Mouse (Mus musculus) hindbrain, postnatal 0 days (tissue): ENCODE measurements around the gene 1700067K01Rik. TPM values are rescaled to one million over a fixed set of nuclear protein-coding genes. Genes with fewer than 3 reads are reported as not detected.
"Not testable (repeated sequence)": the region's sequence is repeated elsewhere in the genome, so short reads cannot be mapped to it uniquely, and the experiment has no call there.

Experiments used
- ATAC-seq: fragments of 200-750 bp; cut with Nextera tagmentation; 2 replicates; pipeline ENCODE4 v1.8.0; 2017; ENCODE audit warnings: mild to moderate bottlenecking, moderate TSS enrichment, moderate library complexity
- DNase-seq: peaks from one replicate; pipeline ENCODE4 v3.0.0-alpha.2; 2015; ENCODE audit warnings: low spot score
- H3K27ac ChIP-seq: fragments of 300-500 bp; sonication (generic); 2 replicates; pipeline ENCODE4 v1.5.1; 2014; ENCODE audit warnings: mild to moderate bottlenecking
- H3K27me3 ChIP-seq: fragments of 300-500 bp; sonication (generic); 2 replicates; pipeline ENCODE4 v1.6.1; 2014; ENCODE audit warnings: low read length, mixed read lengths; ENCODE audit not compliant: insufficient read depth
- H3K36me3 ChIP-seq: fragments of 300-500 bp; sonication (generic); 2 replicates; pipeline ENCODE4 v1.6.1; 2014; ENCODE audit warnings: low read length, mixed read lengths; ENCODE audit not compliant: insufficient read depth
- H3K4me1 ChIP-seq: fragments of 300-500 bp; sonication (generic); 2 replicates; pipeline ENCODE4 v1.6.1; 2014; ENCODE audit warnings: antibody characterized with exemption, low read length, mixed read lengths; ENCODE audit not compliant: insufficient read depth
- H3K4me2 ChIP-seq: fragments of 300-500 bp; sonication (generic); 2 replicates; pipeline ENCODE4 v1.6.1; 2014; ENCODE audit warnings: low read depth, mild to moderate bottlenecking, low read length, moderate library complexity, mixed read lengths
- H3K4me3 ChIP-seq: fragments of 300-500 bp; sonication (generic); 2 replicates; pipeline ENCODE4 v1.5.1; 2014; ENCODE audit warnings: low read length
- H3K9ac ChIP-seq: fragments of 300-500 bp; sonication (generic); replicated peaks from 2 replicates; pipeline ENCODE4 v1.6.1; 2014; ENCODE audit warnings: mild to moderate bottlenecking, low read length, moderate library complexity, mixed read lengths
- H3K9me3 ChIP-seq: fragments of 300-500 bp; sonication (generic); 2 replicates; pipeline ENCODE4 v1.6.1; 2016; ENCODE audit warnings: low read length, mixed read lengths
- CTCF ChIP-seq: IDR thresholded peaks from 2 replicates; pipeline ENCODE4 v1.5.1; 2016; ENCODE audit warnings: antibody characterized with exemption, control low read depth, low read depth
- WGBS: fragments of 180-500 bp; shearing (Covaris S2); extraction: QIAGEN DNeasy Blood & Tissue Kit; methylation state at CpG from one replicate; pipeline ENCODE4 v1.1.7; 2014; 5-methylcytosine and 5-hydroxymethylcytosine counted together
- polyA plus RNA-seq: library from polyadenylated mRNA; unstranded; fragments of >200 nt; fragmentation: Nextera tagmentation; extraction: Ambion mirVana; gene quantifications from 2 replicates; pipeline ENCODE4 v1.2.1, GENCODE M21; 2015
- total RNA-seq: library from RNA; depleted of rRNA; stranded (reverse); fragments of >200 nt; gene quantifications from 2 replicates; pipeline ENCODE4 v1.2.3, GENCODE M21; 2014

1700067K01Rik gene
- total and polyA plus RNA-seq, 2 experiments from 2014 or later, result 0.51 TPM; not detected in 1

GRCm38 (mm10) chr8:84002957-84003611, 1.8 kb downstream of the 1700067K01Rik start:
- no peak for ATAC-seq
- 0 out of 2 replicates have a peak, but pooled peaks cover 7% of the 10 kb centered on the region for H3K4me1 ChIP-seq
- no peak overlapping the region for H3K4me3 ChIP-seq
- TF ChIP-seq CTCF, result no peak
- H3K9ac ChIP-seq, result no peak overlapping the region
- WGBS, result 53% methylated on average over 12 of the region's 12 CpGs
- H3K27ac ChIP-seq, result no peak overlapping the region
- H3K27me3 ChIP-seq, result no peaks in the 10 kb centered on the region
- no peak overlapping the region for H3K4me2 ChIP-seq
- H3K36me3 ChIP-seq, result peaks cover 4% of the 10 kb centered on the region; the same call in 1 of the 2 replicates
- DNase-seq, result no peak
- no peaks in the 10 kb centered on the region for H3K9me3 ChIP-seq

GRCm38 (mm10) chr8:84003612-84004246, 2.4 kb downstream of the 1700067K01Rik start:
- DNase-seq (no peak), ATAC-seq (no peak)
- H3K27me3 ChIP-seq, result no peaks in the 10 kb centered on the region
- peak overlapping the region; percentile 61; the same call in 1 of the 2 replicates for H3K9ac ChIP-seq
- no peak for TF ChIP-seq CTCF
- H3K36me3 ChIP-seq, result peaks cover 4% of the 10 kb centered on the region; the same call in 1 of the 2 replicates
- H3K4me3 ChIP-seq, result peak overlapping the region; percentile 54
- 0 out of 2 replicates have a peak, but pooled peaks cover 7% of the 10 kb centered on the region for H3K4me1 ChIP-seq
- H3K9me3 ChIP-seq, result no peaks in the 10 kb centered on the region
- 77% methylated on average over 6 of the region's 6 CpGs for WGBS
- H3K27ac ChIP-seq, result no peak overlapping the region
- peak overlapping the region; percentile 93 for H3K4me2 ChIP-seq

- H3K9me3 ChIP-seq, result no peaks in the 10 kb centered on the region
- ATAC-seq (peak; percentile 89), DNase-seq (peak; percentile 96)
- 1% methylated on average over 30 of the region's 30 CpGs for WGBS
- 0 out of 2 replicates have a peak, but pooled peaks cover 3% of the 10 kb centered on the region for H3K4me1 ChIP-seq
- peak overlapping the region; percentile 61 for H3K9ac ChIP-seq
- H3K4me3 ChIP-seq, result peak overlapping the region; percentile 54
- no peaks in the 10 kb centered on the region for H3K27me3 ChIP-seq
- H3K4me2 ChIP-seq, result peak overlapping the region; percentile 93
- H3K36me3 ChIP-seq, result peaks cover 4% of the 10 kb centered on the region; the same call in 1 of the 2 replicates
- peak overlapping the region; percentile 78 for H3K27ac ChIP-seq
- TF ChIP-seq CTCF, result no peak
Measured at GRCm38 (mm10) chr8:84004533-84005201, 3.4 kb downstream of the 1700067K01Rik start.

GRCm38 (mm10) chr8:84005502-84005901, 4.2 kb downstream of the 1700067K01Rik start:
- not testable (repeated sequence) for H3K4me3 ChIP-seq, H3K4me2 ChIP-seq, DNase-seq, H3K9me3 ChIP-seq, H3K9ac ChIP-seq, H3K27ac ChIP-seq, H3K4me1 ChIP-seq, ATAC-seq, H3K36me3 ChIP-seq, H3K27me3 ChIP-seq
- 93% methylated on average over 7 of the region's 7 CpGs for WGBS

- WGBS, result 31% methylated on average over 7 of the region's 7 CpGs
- no peak overlapping the region for H3K4me3 ChIP-seq
- H3K9ac ChIP-seq, result no peak overlapping the region
- H3K27ac ChIP-seq, result no peak overlapping the region
- H3K4me2 ChIP-seq, result no peak overlapping the region
- H3K36me3 ChIP-seq, result no peaks in the 10 kb centered on the region
- H3K27me3 ChIP-seq, result peaks cover 23% of the 10 kb centered on the region
- no peaks in the 10 kb centered on the region for H3K9me3 ChIP-seq
- peak; percentile 47 for TF ChIP-seq CTCF
- ATAC-seq, result no peak
- H3K4me1 ChIP-seq, result peaks cover 20% of the 10 kb centered on the region
- no peak for DNase-seq
Measured at GRCm38 (mm10) chr8:84008362-84008761, 7.1 kb downstream of the 1700067K01Rik start.

GRCm38 (mm10) chr8:84009876-84010275, 8.6 kb downstream of the 1700067K01Rik start:
- DNase-seq (peak; percentile 90), ATAC-seq (0 out of 2 replicates have a peak, but pooled peaks have one; percentile 28)
- Histone ChIP-seq H3K4me2 (peak overlapping the region; percentile 33; the same call in 1 of the 2 replicates), H3K4me3 (no peak overlapping the region), H3K27me3 (peaks cover 24% of the 10 kb centered on the region), H3K4me1 (peaks cover 20% of the 10 kb centered on the region), H3K9ac (no peak overlapping the region), H3K36me3 (no peaks in the 10 kb centered on the region), H3K27ac (no peak overlapping the region), H3K9me3 (no peaks in the 10 kb centered on the region)
- peak; percentile 96 for TF ChIP-seq CTCF
- WGBS, result 2% methylated on average over 11 of the region's 11 CpGs
